Mouse (Mus musculus) limb, embryonic 14.5 days (tissue): ENCODE results near the gene Hes7. TPM values are rescaled to one million over a fixed set of nuclear protein-coding genes. Genes with fewer than 3 reads are reported as not detected.

Source experiments
- ATAC-seq: fragments of 200-750 bp; cut with Nextera tagmentation; 2 replicates; pipeline ENCODE4 v1.8.0; 2017; ENCODE audit warnings: low read depth, moderate number of reproducible peaks, moderate TSS enrichment; ENCODE audit not compliant: low FRiP score
- DNase-seq: peaks from one replicate; pipeline ENCODE4 v3.0.0-alpha.2; 2015; ENCODE audit warnings: low spot score
- H3K27ac ChIP-seq: fragments of 300-500 bp; sonication (generic); replicated peaks from 2 replicates; pipeline ENCODE4 v1.5.1; 2014; ENCODE audit warnings: low read depth, mild to moderate bottlenecking, low read length, moderate library complexity, mixed read lengths
- H3K27me3 ChIP-seq: fragments of 300-500 bp; sonication (generic); 2 replicates; pipeline ENCODE4 v1.6.1; 2014; ENCODE audit warnings: low read length, mixed read lengths; ENCODE audit not compliant: control insufficient read depth, insufficient read depth
- H3K36me3 ChIP-seq: fragments of 300-500 bp; sonication (generic); 2 replicates; pipeline ENCODE4 v1.6.1; 2014; ENCODE audit warnings: mild to moderate bottlenecking, low read length, moderate library complexity, mixed read lengths; ENCODE audit not compliant: control insufficient read depth, insufficient read depth
- H3K4me1 ChIP-seq: fragments of 300-500 bp; sonication (generic); 2 replicates; pipeline ENCODE4 v1.6.1; 2014; ENCODE audit warnings: antibody characterized with exemption, low read length, mixed read lengths; ENCODE audit not compliant: control insufficient read depth, insufficient read depth
- H3K4me2 ChIP-seq: fragments of 300-500 bp; sonication (generic); replicated peaks from 2 replicates; pipeline ENCODE4 v1.6.1; 2014; ENCODE audit warnings: low read depth, mild to moderate bottlenecking, low read length, moderate library complexity; ENCODE audit not compliant: severe bottlenecking
- H3K4me3 ChIP-seq: fragments of 300-500 bp; sonication (generic); replicated peaks from 2 replicates; pipeline ENCODE4 v1.5.1; 2014; ENCODE audit warnings: low read length
- H3K9ac ChIP-seq: fragments of 300-500 bp; sonication (generic); 2 replicates; pipeline ENCODE4 v1.6.1; 2014; ENCODE audit warnings: mild to moderate bottlenecking, low read depth, low read length, moderate library complexity; ENCODE audit not compliant: severe bottlenecking
- H3K9me3 ChIP-seq: fragments of 300-500 bp; sonication (generic); 2 replicates; pipeline ENCODE4 v1.6.1; 2016; ENCODE audit warnings: low read length; ENCODE audit not compliant: control insufficient read depth
- POLR2A ChIP-seq: fragments of 200-500 bp; IDR thresholded peaks from 2 replicates; pipeline ENCODE4 v1.8.0; 2012; ENCODE audit warnings: inconsistent platforms, mild to moderate bottlenecking, moderate library complexity, borderline replicate concordance; ENCODE audit not compliant: insufficient read depth, insufficient read length; ENCODE audit errors: extremely low read depth
- WGBS: fragments of 180-500 bp; shearing (Covaris S2); extraction: QIAGEN DNeasy Blood & Tissue Kit; methylation state at CpG from one replicate; pipeline ENCODE4 v1.1.7; 2014; 5-methylcytosine and 5-hydroxymethylcytosine counted together
- polyA plus RNA-seq, 2 experiments: library from polyadenylated mRNA; depleted of rRNA in 1 of 2; stranded (reverse) in 1 of 2; unstranded in 1 of 2; fragments of >200 nt; fragmentation: Nextera tagmentation in 1 of 2; extraction: Ambion mirVana in 1 of 2; gene quantifications; 2 replicates each; pipeline versions ENCODE4 v1.2.1 to v1.2.3; 2012 to 2014

Hes7 gene
- polyA plus RNA-seq, 2 experiments = 0.30 to 1.1 TPM

DNA sequence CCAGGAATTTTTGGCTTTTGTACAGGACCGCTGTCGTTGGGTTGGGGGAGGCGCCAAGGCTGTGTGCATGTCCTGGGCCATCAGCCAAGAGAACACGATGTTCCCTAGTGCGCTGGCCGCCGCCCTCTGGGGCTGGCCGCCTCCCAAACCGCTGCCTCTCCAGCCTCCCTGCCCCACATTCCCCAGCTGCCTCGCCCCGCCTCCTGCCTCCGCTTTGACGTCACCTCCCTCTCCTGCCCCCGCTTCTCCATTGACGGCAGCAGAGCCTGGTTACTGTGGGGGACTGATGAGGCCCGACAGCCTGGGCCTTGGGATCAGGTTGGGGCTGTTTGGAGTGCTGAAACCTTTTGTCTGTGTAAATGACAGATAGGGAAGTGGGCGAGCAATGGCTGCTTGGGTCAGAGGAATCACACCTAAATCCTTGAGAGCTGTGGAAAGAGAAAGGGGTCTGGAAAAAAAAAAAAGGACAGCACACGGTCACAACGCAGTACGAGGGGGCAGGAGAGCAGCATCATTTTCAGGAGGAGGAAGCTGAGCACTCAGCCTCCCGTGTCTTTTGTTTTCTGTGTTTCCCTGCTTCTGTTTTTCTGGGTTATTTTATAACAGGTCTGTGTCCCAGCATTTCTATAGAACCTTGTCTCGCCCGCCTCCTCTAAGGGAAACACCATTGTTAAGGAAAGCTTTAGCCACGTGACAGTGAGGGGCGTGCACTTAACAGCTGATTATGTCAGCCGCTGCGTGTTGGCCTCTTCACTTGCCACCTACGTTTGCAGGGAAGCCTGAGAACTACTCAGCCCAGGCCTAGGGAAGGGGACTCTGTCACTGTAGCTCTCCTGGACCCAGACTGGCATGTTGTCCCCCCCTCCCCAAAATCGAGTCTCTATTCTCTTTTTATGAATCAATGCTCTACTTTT, 23.0 kb upstream of the Hes7 start:
- Histone ChIP-seq H3K4me3 (peak overlapping the region; percentile 62), H3K27ac (peak overlapping the region; percentile 89), H3K9me3 (no peaks in the 10 kb centered on the region), H3K36me3 (peaks cover 26% of the 10 kb centered on the region), H3K9ac (peak overlapping the region; percentile 43), H3K27me3 (no peaks in the 10 kb centered on the region), H3K4me1 (peaks cover 30% of the 10 kb centered on the region), H3K4me2 (peak overlapping the region; percentile 60)
- no peak for TF ChIP-seq POLR2A
- DNase-seq (peak; percentile 97), ATAC-seq (peak; percentile 48)
- 3% methylated on average over 28 of the region's 29 CpGs for WGBS

DNA sequence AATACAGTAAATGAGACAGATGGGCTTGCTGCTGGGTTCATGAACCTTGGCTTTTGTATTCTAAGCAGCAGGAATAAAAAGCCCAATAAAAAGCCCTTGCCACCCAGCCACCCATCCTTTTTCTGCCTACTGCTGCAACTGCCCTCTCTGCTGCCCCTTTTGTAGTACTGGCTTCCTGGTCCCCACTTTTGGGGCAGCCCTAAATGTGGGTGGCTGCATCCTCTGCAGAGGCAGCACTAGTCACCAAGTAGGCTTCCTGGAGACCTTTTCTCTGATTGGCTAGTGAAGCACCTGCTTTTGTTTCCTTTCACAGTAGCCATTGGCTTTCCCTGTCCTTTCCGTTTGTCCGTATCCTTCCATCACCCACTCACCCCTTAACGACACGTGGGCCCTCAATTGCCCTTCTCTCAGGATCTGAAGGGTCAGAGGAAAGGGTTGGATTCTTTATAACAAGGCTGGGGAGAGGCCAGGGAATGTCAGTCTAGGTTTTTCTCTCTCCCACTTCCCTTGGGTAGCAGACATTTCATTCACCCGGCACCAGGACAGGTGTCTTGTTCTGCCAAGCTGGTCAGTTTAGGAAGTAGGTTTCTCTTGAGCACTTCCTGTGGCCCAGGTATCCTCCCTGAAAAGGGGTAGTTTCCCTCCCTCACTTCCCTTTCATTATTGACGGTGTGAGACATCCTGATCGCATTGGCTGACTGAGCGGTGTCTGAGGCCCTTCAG, 22.0 kb upstream of the Hes7 start:
- TF ChIP-seq POLR2A = no peak
- H3K4me3 ChIP-seq = peak overlapping the region; percentile 62
- ATAC-seq (no peak), DNase-seq (no peak)
- H3K4me1 ChIP-seq = peaks cover 30% of the 10 kb centered on the region
- WGBS = 26% methylated on average over 8 of the region's 8 CpGs
- H3K9me3 ChIP-seq = no peaks in the 10 kb centered on the region
- H3K36me3 ChIP-seq = peaks cover 29% of the 10 kb centered on the region
- H3K4me2 ChIP-seq = peak overlapping the region; percentile 60
- H3K27ac ChIP-seq = peak overlapping the region; percentile 89
- no peaks in the 10 kb centered on the region for H3K27me3 ChIP-seq
- peak overlapping the region; percentile 47; the same call in 1 of the 2 replicates for H3K9ac ChIP-seq

DNA sequence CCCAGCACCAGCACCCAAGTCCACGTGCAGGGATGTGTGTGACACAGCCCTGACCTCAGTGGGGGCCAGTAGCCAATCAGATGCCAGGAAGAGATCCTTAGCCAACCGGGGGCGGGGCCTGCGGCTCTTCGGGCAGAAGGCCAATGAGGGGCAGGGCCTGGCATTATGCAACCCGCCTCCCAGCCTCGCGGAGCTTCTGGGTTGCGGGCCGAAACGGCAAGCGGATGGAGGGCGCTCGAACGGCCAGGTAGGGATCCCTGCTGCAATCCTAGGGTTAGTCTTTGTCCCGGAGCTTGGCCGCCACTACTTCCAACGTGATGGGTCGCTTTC, 21.5 kb upstream of the Hes7 start:
- peak overlapping the region; percentile 60 for H3K4me2 ChIP-seq
- 0% methylated on average over 13 of the region's 19 CpGs for WGBS
- peak overlapping the region; percentile 70 for H3K27ac ChIP-seq
- no peaks in the 10 kb centered on the region for H3K27me3 ChIP-seq
- peaks cover 30% of the 10 kb centered on the region for H3K4me1 ChIP-seq
- H3K4me3 ChIP-seq = peak overlapping the region; percentile 47
- peaks cover 34% of the 10 kb centered on the region for H3K36me3 ChIP-seq
- no peaks in the 10 kb centered on the region for H3K9me3 ChIP-seq
- peak overlapping the region; percentile 47 for H3K9ac ChIP-seq
- DNase-seq (peak; percentile 87), ATAC-seq (no peak)
- 0 out of 2 replicates have a peak, but pooled peaks have one; percentile 31 for TF ChIP-seq POLR2A

DNA sequence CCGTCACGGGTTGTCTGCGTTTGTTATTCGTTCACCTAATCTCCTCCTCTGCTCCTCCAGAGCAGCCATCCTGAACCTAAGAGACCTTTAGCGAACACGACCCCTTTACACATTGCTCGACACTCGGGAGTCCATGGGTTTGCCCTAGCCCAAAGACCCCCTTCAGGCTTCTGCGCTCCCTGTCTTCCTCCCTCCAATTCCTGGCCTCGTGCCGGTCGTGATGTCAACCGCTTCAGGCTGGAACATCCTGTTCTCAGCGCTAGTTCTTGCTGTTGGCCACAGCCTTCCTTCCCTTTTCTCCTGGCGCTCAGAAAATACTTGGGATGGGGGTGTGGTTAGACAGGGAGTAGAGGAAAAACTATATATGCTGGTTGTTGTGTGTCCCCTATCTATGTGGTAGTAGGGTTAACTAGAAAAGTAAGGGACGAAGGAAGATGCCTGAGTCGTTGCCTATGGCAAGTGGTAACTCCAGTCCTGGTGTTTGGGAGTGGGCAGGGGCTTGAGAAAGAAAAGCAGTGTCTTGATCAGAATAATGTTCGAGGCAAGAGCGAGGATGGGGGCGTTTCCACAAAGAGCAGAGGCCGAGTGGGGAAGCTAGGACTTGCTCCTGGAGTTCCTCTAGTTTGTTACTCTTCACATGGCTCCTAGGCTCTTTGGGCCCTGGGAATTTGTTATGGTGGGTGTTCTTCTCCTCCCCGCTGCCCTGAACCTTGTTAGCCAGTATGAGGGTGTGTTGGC, 20.9 kb upstream of the Hes7 start:
- peaks cover 40% of the 10 kb centered on the region for H3K36me3 ChIP-seq
- peak overlapping the region; percentile 47 for H3K9ac ChIP-seq
- peak overlapping the region; percentile 47 for H3K4me3 ChIP-seq
- H3K27me3 ChIP-seq = no peaks in the 10 kb centered on the region
- peak; percentile 53 for DNase-seq
- WGBS = 2% methylated on average over 22 of the region's 22 CpGs
- TF ChIP-seq POLR2A = no peak
- ATAC-seq = no peak
- peaks cover 28% of the 10 kb centered on the region for H3K4me1 ChIP-seq
- H3K9me3 ChIP-seq = no peaks in the 10 kb centered on the region
- H3K27ac ChIP-seq = peak overlapping the region; percentile 70
- peak overlapping the region; percentile 60 for H3K4me2 ChIP-seq

- ATAC-seq = peak; percentile 21; the same call in 1 of the 2 replicates
- H3K4me1 ChIP-seq = peaks cover 27% of the 10 kb centered on the region
Observed at GRCm38 (mm10) chr11:69099915-69100345, 20.3 kb upstream of the Hes7 start.

More at GRCm38 (mm10) chr11:69099915-69100345, 20.3 kb upstream of the Hes7 start:
- Histone ChIP-seq H3K4me3 (peak overlapping the region; percentile 47), H3K27me3 (no peaks in the 10 kb centered on the region), H3K27ac (peak overlapping the region; percentile 70), H3K36me3 (peaks cover 46% of the 10 kb centered on the region), H3K9ac (peak overlapping the region; percentile 47; the same call in 1 of the 2 replicates), H3K9me3 (no peaks in the 10 kb centered on the region), H3K4me2 (peak overlapping the region; percentile 60)
- whole genome bisulfite sequencing = under 1% methylated on average over 23 of the region's 23 CpGs
- no peak for TF ChIP-seq POLR2A
- DNase-seq = peak; percentile 83
